Mouse (Mus musculus): Measurements from ENCODE around the gene Mecom. TPM values are rescaled to one million over a fixed set of nuclear protein-coding genes. Genes with fewer than 3 reads are reported as not detected.
"Not testable (repeated sequence)": the region's sequence is repeated elsewhere in the genome, so short reads cannot be mapped to it uniquely, and the experiment has no call there.

Mecom gene
- 65.4 and 68.8 TPM in 2 replicates for polyA plus RNA-seq (2015; fragmentation: Nextera tagmentation; extraction: Ambion mirVana)

DNA sequence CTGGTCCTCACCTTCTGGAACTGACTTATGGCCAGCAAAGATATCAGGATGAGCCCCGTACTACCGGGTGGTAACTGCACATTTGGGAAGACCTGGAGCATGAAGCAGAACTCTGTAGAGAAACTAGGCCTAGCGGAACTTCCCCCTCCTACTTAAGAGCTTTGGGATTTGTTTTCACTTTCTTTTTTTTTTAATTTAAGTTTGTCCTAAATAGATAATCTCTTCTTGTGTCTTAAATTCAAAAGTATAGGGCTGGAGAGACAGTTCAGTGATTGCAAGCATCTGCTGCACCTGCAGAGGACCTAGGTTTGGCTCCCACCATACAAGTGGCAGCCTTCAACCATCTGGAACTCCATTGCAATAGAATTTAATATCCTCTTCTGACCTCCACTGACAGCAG lies at the start of gene Mecom:
Gene Mecom (minus strand): TSS at position 101 of the 400 bp plus-strand sequence.
- Histone ChIP-seq H3K9ac (no peak within 1 kb of the TSS), H3K4me3 (peak within 1 kb of the TSS; percentile 11; the same call in 1 of the 2 replicates)
- no peak for ATAC-seq (ENCODE audit: borderline replicate concordance, extremely low read depth, low FRiP score, low TSS enrichment)

DNA sequence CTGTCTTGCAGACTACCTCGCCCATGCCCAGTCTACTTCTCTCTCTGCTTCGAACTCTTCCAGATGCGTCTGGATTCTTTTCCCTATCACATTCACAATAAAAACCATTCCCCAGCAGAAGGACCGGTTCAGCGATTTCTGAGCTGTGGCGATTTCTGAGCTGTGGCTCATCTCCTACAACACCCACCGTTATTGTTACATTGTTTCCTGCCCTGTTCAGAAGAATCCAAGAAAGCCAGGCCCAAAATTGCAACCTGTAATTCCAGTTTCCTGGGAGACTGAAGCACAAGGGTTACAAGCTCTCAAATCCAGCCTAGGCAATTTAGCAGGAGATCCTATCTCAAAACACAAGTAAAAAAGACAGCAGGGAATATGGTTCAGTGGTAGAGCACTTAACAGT lies 49.5 kb upstream of the Mecom start:
- H3K9ac ChIP-seq: no peak overlapping the region
- peaks cover 20% of the 10 kb centered on the region for H3K4me1 ChIP-seq
- ATAC-seq (ENCODE audit: borderline replicate concordance, extremely low read depth, low FRiP score, low TSS enrichment): no peak
- no peaks in the 10 kb centered on the region for H3K9me3 ChIP-seq
- no peak overlapping the region for H3K27ac ChIP-seq
- H3K4me2 ChIP-seq: no peak overlapping the region
- 83% methylated on average over 7 of the region's 7 CpGs for WGBS
- H3K36me3 ChIP-seq: no peaks in the 10 kb centered on the region
- H3K27me3 ChIP-seq: no peaks in the 10 kb centered on the region; the same call in 1 of the 2 replicates
- H3K4me3 ChIP-seq: no peak overlapping the region

More for the DNA sequence above, at the start of gene Mecom:
- Histone ChIP-seq H3K27ac (peak within 1 kb of the TSS; percentile 77), H3K27me3 (no peaks in the 10 kb centered on the region), H3K36me3 (no peaks in the 10 kb centered on the region), H3K9me3 (no peaks in the 10 kb centered on the region), H3K4me2 (peak within 1 kb of the TSS; percentile 50), H3K4me1 (peaks cover 32% of the 10 kb centered on the region)
- WGBS: 91% methylated on average over 3 of the region's 3 CpGs

DNA sequence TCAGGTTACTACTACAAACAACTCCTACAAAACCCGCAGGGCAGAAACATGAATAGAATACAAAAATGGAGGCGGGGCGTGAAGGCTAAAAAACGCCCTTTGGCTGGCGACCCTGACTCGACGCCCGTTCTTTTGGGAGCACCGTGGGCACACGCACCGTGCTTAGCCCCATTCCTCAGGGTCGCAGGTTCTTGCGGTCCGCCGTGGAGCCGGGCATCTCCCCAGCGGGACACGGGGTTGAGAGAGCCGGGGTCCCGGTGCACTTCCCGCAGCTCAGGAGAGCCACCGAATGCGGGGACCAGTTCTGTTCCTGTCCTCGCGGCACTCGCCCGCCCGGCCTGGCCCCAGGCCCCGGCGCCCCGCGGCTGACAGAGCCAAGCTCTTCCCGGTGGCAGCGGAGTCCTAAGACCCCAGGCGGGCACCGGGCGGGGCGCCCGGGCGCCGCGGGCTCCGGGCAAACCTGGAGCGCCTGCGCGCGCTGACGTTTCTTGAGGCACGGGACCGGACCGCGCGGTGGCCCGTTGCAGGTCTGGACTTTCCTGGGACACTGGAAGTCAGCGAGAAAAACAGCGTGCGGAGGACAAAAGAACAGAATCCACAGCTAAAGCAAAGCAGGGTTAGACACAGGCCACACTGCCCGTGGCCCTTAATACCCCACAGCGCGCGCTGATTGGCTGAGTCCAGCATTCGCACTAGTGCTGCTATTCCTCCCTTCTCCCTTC lies 47.5 kb upstream of the Mecom start:
- Histone ChIP-seq H3K9me3 (no peaks in the 10 kb centered on the region), H3K27me3 (no peaks in the 10 kb centered on the region; the same call in 1 of the 2 replicates), H3K4me2 (peak overlapping the region; percentile 83), H3K4me3 (peak overlapping the region; percentile 68), H3K27ac (no peak overlapping the region), H3K4me1 (peaks cover 20% of the 10 kb centered on the region), H3K36me3 (no peaks in the 10 kb centered on the region), H3K9ac (peak overlapping the region; percentile 62)
- under 1% methylated on average over 62 of the region's 62 CpGs for WGBS
- peak; percentile 62; the same call in 1 of the 2 replicates for ATAC-seq (ENCODE audit: borderline replicate concordance, extremely low read depth, low FRiP score, low TSS enrichment)

DNA sequence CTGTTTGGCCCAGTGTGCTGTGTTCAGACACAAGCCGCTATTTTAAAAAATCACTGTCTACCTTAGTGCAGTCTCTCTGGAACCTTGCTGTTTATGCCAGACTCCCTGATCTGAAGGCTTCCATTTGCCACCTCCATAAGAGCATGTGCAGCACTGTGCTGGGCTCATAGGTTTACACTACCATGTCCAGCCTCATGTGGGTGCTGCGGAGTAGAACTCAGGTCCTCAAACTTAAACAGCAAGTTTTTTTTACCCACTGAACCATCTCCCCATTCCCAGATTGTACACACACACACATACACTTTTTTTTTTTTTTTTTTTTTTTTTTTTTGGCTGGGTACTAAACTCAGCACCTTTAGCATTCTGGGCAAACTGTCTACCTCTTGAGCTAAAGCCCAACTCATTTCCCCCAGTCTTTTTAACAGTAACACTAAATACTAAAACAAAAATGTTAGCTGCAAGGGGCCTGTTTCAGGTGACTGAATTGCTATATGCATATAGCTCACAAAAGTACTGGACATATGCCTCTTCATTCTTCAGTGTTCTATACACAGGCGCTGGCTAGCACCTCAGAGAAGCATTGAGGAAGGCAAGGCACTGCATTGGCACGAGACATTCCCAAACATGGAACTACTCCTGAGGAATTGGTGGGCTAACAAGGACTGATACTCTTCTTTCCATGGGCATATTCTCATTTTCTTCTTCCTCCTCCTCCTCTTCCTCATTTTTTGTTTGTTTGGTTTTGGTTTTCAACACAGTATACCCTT lies 46.1 kb upstream of the Mecom start:
- Histone ChIP-seq H3K4me1 (peaks cover 11% of the 10 kb centered on the region; the same call in 1 of the 2 replicates), H3K4me3 (no peak overlapping the region), H3K4me2 (0 out of 2 replicates have a peak overlapping the region, but pooled peaks have one; percentile 8), H3K27me3 (no peaks in the 10 kb centered on the region; the same call in 1 of the 2 replicates), H3K9me3 (no peaks in the 10 kb centered on the region), H3K27ac (no peak overlapping the region), H3K9ac (no peak overlapping the region), H3K36me3 (no peaks in the 10 kb centered on the region)
- ATAC-seq (ENCODE audit: borderline replicate concordance, extremely low read depth, low FRiP score, low TSS enrichment): no peak
- 75% methylated on average over 4 of the region's 4 CpGs for WGBS

DNA sequence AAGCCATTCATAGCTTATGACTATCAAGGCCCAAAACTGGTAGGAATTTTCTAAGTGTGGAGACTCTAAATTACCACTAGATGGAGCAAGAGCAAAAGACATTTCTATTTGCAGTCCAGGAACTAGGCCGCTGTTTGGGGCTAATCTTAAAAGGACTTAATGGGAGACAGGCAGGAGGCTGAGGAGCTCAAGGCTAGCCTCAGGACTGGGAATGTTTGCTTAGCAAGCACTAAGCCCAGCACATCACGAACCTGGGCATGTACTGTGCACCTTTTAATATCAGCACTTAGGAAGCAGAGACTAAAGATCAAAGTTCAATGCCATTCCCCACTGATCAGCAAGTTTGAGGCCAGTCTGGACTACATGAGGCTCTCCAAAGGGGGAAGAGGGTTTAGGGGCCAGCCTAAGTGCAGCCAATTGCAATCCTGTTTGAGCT lies 44.6 kb upstream of the Mecom start:
- H3K27ac ChIP-seq: no peak overlapping the region
- H3K9me3 ChIP-seq: no peaks in the 10 kb centered on the region
- H3K27me3 ChIP-seq: no peaks in the 10 kb centered on the region
- WGBS: 0% methylated on average over 2 of the region's 2 CpGs
- peak; percentile 25; the same call in 1 of the 2 replicates for ATAC-seq (ENCODE audit: borderline replicate concordance, extremely low read depth, low FRiP score, low TSS enrichment)
- H3K4me1 ChIP-seq: peaks cover 11% of the 10 kb centered on the region; the same call in 1 of the 2 replicates
- no peak overlapping the region for H3K4me2 ChIP-seq
- no peaks in the 10 kb centered on the region for H3K36me3 ChIP-seq
- H3K9ac ChIP-seq: no peak overlapping the region
- H3K4me3 ChIP-seq: no peak overlapping the region

DNA sequence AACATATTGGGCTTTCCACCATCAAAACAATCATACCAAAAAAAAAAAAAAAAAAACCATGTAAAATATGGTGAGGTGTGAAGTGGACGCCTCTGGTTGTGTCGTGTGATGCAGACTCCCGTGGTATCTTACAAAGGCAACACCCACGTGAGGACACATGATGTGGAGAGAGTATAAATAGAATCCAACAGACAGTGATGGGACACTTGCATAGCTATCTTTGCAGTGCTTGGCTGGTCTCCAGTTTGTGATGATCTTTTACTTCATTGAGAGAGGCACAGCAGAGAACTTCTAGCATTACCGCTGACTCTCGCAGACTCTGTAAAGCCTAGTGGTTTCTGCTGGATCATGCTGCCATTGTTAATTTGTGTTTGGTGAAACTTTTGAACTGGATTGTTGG lies 41.1 kb upstream of the Mecom start:
- H3K36me3 ChIP-seq: no peaks in the 10 kb centered on the region
- H3K4me2 ChIP-seq: no peak overlapping the region
- no peak for ATAC-seq (ENCODE audit: borderline replicate concordance, extremely low read depth, low FRiP score, low TSS enrichment)
- WGBS: 63% methylated on average over 6 of the region's 6 CpGs
- no peak overlapping the region for H3K27ac ChIP-seq
- no peaks in the 10 kb centered on the region for H3K9me3 ChIP-seq
- no peaks in the 10 kb centered on the region for H3K27me3 ChIP-seq
- H3K9ac ChIP-seq: no peak overlapping the region
- H3K4me1 ChIP-seq: 0 out of 2 replicates have a peak, but pooled peaks cover 2% of the 10 kb centered on the region
- no peak overlapping the region for H3K4me3 ChIP-seq

DNA sequence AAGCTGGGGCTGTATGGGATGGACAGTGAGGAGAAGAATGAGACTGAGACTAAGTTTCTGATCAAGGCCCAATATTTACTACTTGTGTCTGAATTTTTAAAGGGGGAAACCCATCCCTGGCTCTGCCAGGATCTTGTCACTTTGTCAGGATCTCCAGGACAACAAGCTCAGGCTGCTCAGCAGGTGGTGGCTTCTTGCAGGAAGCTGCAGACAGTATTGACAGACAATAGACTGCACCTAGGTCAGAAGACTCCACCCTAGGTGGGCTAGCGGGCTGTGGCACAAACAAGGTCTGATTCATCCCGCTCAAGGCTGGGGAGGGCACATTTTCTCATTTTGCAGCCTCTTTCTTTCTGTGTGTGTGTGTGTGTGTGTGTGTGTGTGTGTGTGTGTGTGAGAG lies 25.7 kb upstream of the Mecom start:
- H3K27me3 ChIP-seq: no peaks in the 10 kb centered on the region
- H3K4me2 ChIP-seq: no peak overlapping the region
- no peaks in the 10 kb centered on the region for H3K36me3 ChIP-seq
- no peak overlapping the region for H3K4me3 ChIP-seq
- 24% methylated on average over 2 of the region's 2 CpGs for WGBS
- H3K4me1 ChIP-seq: no peaks in the 10 kb centered on the region
- no peaks in the 10 kb centered on the region for H3K9me3 ChIP-seq
- no peak for ATAC-seq (ENCODE audit: borderline replicate concordance, extremely low read depth, low FRiP score, low TSS enrichment)
- no peak overlapping the region for H3K9ac ChIP-seq
- no peak overlapping the region for H3K27ac ChIP-seq

DNA sequence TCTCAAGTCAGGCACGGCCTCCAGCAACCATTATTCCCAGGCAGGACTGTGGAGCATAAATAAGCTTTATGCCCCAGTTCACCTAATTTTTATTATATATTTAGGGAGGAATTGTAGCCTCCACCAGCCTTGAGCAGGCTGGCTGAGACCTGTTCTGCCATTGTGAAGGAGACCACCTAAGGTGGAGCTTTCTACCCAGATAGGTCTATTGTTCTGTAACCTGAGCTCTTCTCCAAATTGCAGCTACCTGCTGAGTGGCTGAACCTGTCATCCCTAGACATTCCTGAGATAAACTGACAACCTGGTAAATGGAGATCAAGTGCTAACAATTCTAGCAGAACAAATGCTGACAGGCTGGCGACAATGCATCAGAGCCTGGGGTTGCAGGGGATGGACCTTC lies 18.5 kb upstream of the Mecom start:
- H3K27ac ChIP-seq; H3K27me3 ChIP-seq; H3K4me1 ChIP-seq; H3K4me3 ChIP-seq; H3K9me3 ChIP-seq; H3K36me3 ChIP-seq; H3K4me2 ChIP-seq; ATAC-seq (ENCODE audit: borderline replicate concordance, extremely low read depth, low FRiP score, low TSS enrichment); H3K9ac ChIP-seq: not testable (repeated sequence)
- 40% methylated on average over 1 of the region's 2 CpGs for WGBS

DNA sequence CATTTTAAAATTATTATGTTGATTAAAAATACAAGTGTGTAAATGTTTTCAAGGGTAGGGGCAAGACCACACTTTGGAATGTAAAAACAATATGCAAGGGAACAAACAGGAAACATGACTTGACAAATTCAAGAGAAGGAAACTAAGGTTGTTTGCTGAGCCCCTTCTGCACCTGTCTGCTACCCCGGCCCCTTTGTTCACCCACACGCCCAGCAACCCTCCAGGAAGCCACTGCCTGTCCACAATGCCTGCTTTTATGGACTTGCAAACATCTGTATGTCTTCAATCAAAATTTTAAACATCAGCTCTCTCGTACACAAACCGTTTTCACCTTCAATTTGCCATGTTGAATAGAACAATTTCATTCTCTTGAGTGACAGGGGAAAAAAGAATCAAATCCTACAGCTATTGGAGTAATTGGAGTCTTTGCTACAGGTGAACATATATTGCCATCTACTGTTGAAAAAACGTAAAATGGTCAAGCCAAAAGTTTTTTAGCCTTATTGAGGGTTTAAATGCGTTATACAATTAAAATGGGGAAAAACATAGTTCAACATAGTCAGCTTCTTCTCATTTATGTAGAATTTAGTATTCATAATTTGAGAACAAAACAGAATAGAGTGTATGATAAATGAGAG lies 13.0 kb upstream of the Mecom start:
- WGBS: 43% methylated on average over 6 of the region's 6 CpGs
- no peak for ATAC-seq (ENCODE audit: borderline replicate concordance, extremely low read depth, low FRiP score, low TSS enrichment)
- Histone ChIP-seq H3K9me3 (no peaks in the 10 kb centered on the region), H3K4me2 (no peak overlapping the region), H3K27me3 (no peaks in the 10 kb centered on the region), H3K4me1 (no peaks in the 10 kb centered on the region), H3K4me3 (no peak overlapping the region), H3K36me3 (no peaks in the 10 kb centered on the region), H3K9ac (no peak overlapping the region), H3K27ac (no peak overlapping the region)

DNA sequence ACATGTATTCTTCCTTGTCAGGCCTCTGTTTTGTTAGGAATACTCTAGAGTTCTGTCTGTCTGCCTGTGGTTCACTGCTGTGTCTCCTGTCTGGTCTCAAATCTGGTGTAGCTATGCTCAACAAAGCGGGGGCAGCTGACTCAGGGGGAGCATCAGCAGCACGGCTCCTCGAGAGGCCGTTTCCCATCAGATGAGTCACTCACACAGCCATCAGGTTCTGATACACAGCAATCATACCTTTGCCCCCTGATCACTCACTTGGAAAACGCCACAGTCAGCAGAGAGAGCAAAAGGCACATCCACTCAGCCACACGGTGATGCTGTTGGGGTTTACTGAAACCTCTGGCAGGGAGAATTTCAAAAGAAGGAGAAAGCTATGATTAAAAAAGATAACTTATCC lies 5.9 kb upstream of the Mecom start:
- no peaks in the 10 kb centered on the region for H3K9me3 ChIP-seq
- H3K4me3 ChIP-seq: no peak overlapping the region
- H3K27ac ChIP-seq: no peak overlapping the region
- H3K4me1 ChIP-seq: peaks cover 8% of the 10 kb centered on the region; the same call in 1 of the 2 replicates
- no peak overlapping the region for H3K4me2 ChIP-seq
- no peak for ATAC-seq (ENCODE audit: borderline replicate concordance, extremely low read depth, low FRiP score, low TSS enrichment)
- no peak overlapping the region for H3K9ac ChIP-seq
- WGBS: 64% methylated on average over 6 of the region's 6 CpGs
- no peaks in the 10 kb centered on the region for H3K27me3 ChIP-seq
- no peaks in the 10 kb centered on the region for H3K36me3 ChIP-seq

DNA sequence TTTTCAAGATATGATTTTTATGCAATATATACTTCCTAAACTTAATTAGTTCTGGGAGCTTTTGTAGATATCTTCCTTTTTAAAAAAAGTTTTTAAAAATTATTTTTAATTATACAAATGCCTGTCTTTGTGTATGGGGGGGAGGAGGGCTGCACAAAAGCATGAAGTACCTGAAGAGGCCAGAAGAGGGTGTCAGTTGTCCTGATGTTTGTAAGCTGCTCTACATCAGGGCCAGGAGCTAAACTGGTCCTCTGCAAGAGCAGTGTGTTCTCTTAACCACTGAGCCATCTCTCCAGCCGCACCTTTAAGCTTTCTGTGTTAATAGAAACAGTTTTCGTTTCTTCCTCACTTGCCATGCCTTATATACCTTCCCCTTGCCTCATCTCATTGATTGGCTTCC lies 2.4 kb upstream of the Mecom start:
- 38% methylated on average over 2 of the region's 2 CpGs for WGBS
- no peak overlapping the region for H3K4me2 ChIP-seq
- H3K27me3 ChIP-seq: no peaks in the 10 kb centered on the region
- no peaks in the 10 kb centered on the region for H3K9me3 ChIP-seq
- no peaks in the 10 kb centered on the region for H3K36me3 ChIP-seq
- ATAC-seq (ENCODE audit: borderline replicate concordance, extremely low read depth, low FRiP score, low TSS enrichment): no peak
- peaks cover 25% of the 10 kb centered on the region for H3K4me1 ChIP-seq
- no peak overlapping the region for H3K9ac ChIP-seq
- no peak overlapping the region for H3K4me3 ChIP-seq
- no peak overlapping the region for H3K27ac ChIP-seq
